Mouse (Mus musculus) retina, postnatal 1 day (tissue): ENCODE results near the gene Mt1.
"Not testable (repeated sequence)": the region's sequence is repeated elsewhere in the genome, so short reads cannot be mapped to it uniquely, and the experiment has no call there.

Source experiments
- DNase-seq: peaks from one replicate; pipeline ENCODE4 v3.0.0-alpha.2; 2012

Gene Mt1

GRCm38 (mm10) chr8:94178857-94179712 lies at the start of gene Mt1:
Gene Mt1, plus strand, starts transcription at chr8:94179082.
- peak; percentile 91 for DNase-seq

GRCm38 (mm10) chr8:94129133-94129789 lies 49.6 kb upstream of the Mt1 start:
- no peak for DNase-seq

- DNase-seq = no peak
Measured at GRCm38 (mm10) chr8:94130126-94130525, 48.8 kb upstream of the Mt1 start.

DNA sequence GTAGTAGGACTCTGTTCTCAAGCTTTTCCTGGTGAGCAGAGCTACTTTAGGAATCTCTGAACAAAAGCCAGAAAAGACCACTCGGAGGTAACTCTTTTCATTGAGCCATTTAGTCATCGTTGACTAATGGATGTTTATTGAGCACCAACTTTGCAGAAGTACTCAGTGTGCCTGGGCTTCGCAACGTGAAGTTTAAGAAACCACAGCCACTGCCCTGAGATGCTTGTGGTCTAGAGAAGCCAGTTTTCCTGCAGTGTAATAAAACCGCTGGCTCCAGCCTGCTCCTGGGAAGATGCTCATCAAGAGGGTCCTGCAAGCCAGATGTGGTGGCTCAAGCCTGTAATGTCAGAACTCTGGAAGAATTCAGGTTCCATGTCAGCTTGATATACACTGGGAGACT lies 46.8 kb upstream of the Mt1 start:
- no peak for DNase-seq

GRCm38 (mm10) chr8:94134601-94135000 lies 44.3 kb upstream of the Mt1 start:
- DNase-seq = not testable (repeated sequence)

DNA sequence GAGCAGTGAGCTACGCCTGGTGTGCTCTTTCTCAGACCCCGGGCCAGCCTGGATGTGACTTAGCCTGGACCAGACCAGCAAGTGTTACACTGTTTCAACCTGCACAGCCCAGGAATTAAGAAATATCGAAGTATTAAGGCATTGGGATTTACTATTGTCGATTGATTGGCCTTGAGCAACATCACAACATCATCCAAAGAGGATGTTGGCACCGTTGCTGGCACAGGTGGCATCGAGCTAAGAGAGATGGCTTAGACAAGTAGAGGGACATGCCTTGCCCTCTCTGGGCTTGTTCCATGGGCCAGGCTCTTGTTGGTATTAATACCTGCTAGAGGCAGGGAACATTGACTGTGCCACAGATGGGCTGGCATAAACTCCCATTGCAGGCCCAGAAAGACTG lies 43.3 kb upstream of the Mt1 start:
- DNase-seq = no peak

- no peak for DNase-seq
Measured at GRCm38 (mm10) chr8:94136192-94136591, 42.7 kb upstream of the Mt1 start.

- DNase-seq = no peak
Measured at GRCm38 (mm10) chr8:94136933-94137332, 41.9 kb upstream of the Mt1 start, which contains the start of gene Mt4. Gene Mt4, plus strand, starts transcription at chr8:94137197.

GRCm38 (mm10) chr8:94140266-94140795 lies 38.6 kb upstream of the Mt1 start:
- no peak for DNase-seq

DNA sequence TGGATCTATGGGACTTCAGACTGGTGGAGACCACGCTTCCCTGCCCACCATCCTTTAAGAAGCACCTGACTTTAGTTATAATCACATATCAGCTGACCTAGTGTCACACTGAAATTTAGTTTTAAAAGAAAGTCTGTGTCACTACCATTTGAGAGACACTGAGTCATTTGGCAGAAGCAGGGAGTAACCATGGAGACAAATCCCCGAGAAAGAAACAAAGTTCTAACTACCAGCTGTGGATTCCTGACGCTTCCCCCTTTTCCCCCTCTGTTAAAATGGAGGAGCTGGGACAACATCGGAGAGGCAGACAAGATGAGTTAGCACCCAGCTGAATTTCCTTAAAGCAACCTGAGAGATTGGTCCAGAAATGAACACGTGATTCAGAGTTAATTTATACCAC lies 30.6 kb upstream of the Mt1 start:
- no peak for DNase-seq

DNA sequence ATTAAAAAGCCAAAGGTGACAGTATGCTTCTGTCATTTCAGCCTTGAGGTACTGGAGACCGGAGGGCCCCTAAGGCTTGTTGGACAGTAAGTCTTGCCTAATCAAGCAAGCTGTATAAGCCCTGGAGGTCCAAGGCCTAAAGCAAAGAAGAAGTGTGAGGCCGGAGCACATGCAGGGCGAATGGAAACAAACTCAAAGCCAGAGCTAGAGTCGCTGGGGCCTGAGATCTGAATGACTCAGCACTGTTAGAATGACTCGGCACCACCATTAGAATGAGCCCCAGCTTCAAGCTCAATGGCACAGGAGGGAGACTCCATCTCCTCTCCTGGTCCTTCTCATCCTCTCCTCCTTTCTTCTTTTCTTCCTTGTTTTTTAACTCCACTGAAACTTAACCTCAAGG lies 28.0 kb upstream of the Mt1 start:
- no peak for DNase-seq

- DNase-seq = peak; percentile 83
Measured at GRCm38 (mm10) chr8:94152513-94153300, 26.2 kb upstream of the Mt1 start, which contains the start of gene Mt3. Gene Mt3, plus strand, starts transcription at chr8:94152607.

DNA sequence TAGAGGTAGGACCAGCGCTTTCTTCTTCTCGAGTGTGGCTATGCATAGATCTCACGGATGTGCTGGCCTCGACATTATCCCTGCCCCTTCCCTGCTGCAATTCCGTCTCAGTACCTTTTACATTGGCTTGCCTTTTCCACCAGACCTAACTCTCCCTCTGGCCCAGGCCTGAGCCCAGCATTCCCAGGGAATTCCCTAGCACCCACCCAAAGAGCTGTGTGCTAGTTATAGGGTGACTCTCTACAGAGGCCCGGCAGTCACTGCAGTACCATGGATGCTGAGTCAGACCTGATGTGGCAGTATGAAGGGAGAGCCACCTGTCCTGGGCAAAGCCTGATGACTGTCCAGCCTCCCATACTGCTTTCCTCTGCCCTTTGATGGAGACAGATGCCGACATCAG lies 25.4 kb upstream of the Mt1 start:
- peak; percentile 17 for DNase-seq

- no peak for DNase-seq
Measured at GRCm38 (mm10) chr8:94154537-94154936, 24.3 kb upstream of the Mt1 start.

DNA sequence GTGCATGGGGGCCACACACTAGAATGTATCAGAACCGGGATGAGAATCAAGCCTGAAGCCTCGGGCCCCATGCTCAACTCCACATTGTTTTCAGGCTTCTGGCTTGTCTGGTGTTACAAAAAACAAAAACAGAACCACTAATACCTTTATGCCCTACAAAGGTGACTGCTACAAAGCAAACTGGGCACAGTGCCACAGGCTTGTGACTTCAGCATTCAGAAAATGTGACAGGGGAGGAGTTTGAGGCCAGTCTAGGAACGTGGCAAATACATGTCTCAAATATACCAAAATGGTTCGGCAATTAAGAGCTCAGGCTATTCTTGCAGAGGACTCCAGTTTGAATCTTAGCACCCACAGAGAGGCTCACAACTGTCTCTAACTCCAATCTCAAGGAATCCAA lies 22.8 kb upstream of the Mt1 start:
- no peak for DNase-seq

- DNase-seq = not testable (repeated sequence)
Measured at GRCm38 (mm10) chr8:94165772-94166171, 13.1 kb upstream of the Mt1 start.

DNA sequence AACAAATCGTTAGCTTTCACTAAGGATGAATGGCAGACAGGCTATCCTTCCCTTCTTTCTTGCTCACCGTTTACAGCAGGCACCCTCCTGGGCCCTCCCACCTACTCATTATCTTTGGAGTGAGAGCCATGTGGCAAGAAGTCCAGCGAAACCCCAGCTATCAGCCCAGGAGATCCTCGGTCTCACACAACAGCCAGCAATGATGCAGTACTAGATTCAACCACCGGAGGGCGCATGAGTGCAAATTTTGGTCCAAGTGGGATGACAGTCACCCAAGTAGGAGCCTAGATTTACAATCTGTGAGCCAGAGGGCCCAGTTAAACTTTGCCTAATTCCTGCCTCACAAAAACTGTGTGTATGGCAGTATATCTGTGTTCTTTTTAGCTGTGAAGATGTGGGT lies 11.6 kb upstream of the Mt1 start:
- peak; percentile 89 for DNase-seq

DNA sequence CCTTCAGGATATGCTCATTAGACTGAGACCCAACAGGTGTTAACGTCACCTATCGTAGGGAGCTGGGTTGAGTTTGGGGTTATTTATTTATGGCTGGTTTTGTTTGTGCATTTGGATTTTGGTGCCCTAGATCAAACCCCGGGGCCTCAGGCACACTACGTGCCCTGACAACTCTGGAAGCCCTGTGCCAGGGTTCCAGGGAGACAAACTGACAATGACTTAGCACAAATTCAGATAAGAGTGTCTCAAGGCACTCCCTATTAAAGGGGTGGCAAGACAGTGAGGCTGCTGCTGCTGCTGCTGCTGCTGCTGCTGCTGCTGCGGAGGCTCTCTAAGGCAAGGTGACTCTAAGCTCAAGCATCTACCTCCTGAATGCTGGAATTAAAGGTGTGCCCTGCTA lies 9.3 kb upstream of the Mt1 start:
- DNase-seq = no peak

- DNase-seq = no peak
Measured at GRCm38 (mm10) chr8:94171321-94171755, 7.5 kb upstream of the Mt1 start.

DNA sequence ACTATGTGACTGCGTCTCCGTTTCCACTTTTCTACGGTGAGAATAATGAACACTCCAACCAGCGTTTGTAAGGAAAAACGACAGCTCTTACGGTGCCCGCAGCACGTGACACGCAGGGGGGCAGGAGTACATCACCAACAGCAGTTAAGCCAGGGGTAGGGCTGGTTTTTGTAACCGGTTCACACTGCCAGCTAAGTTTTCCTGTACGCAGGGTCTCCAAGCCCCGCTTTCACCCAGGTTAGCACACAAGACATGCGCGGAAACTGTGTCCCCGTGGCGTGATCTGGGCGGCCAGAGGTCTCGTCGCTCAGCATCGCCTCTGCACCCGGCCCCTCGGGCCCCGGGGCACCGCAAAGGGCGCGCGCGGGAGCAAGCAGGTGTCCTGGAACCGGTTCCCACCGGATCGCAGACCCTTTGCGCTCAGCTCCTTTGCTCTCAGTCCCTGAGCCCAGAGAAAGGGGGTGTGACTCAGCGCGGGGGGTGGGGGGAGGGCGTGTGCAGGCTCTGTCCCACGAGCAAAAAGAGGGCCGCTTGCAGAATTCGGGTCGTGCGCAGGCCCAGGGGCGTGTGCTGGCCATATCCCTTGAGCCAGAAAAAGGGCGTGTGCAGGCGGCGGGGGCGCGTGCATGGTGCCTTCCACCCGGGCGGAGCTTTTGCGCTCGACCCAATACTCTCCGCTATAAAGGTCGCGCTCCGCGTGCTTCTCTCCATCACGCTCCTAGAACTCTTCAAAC lies 6.6 kb upstream of the Mt1 start, which contains the start of gene Mt2:
Mt2 (plus strand) TSS at position 590 of the 734 bp plus-strand sequence.
- peak; percentile 78 for DNase-seq

DNA sequence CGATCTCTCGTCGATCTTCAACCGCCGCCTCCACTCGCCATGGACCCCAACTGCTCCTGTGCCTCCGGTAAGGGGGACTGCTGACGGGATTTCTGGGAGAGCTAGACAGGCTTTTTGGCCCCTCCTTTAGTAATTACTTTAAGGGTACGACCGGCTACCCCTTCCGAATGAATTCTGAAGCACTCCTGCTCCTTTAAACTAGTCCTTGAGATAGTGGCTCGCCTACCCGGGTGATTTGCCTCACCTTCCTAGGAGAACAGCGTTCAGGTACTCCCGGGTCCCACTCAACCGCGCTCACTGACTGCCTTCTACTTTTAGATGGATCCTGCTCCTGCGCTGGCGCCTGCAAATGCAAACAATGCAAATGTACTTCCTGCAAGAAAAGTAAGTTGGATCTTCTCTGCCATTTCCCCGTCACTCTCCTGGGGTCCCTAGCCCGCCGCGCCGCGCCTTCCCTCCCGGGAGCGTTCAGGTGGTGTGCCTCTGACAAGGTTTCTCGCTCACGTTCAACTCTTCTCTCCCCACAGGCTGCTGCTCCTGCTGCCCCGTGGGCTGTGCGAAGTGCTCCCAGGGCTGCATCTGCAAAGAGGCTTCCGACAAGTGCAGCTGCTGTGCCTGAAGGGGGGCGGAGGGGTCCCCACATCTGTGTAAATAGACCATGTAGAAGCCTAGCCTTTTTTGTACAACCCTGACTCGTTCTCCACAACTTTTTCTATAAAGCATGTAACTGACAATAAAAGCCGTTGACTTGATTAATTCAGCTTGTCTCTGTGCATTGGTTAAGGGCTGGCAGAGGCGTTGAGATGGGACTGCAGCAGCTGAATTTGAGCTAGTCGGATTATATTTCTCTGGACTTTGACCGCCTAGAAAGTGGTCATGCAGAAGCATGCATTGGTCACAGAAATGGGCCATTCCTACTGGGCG lies 5.8 kb upstream of the Mt1 start:
- no peak for DNase-seq
